Mouse (Mus musculus): ENCODE data around the gene Prdm13.

DNA sequence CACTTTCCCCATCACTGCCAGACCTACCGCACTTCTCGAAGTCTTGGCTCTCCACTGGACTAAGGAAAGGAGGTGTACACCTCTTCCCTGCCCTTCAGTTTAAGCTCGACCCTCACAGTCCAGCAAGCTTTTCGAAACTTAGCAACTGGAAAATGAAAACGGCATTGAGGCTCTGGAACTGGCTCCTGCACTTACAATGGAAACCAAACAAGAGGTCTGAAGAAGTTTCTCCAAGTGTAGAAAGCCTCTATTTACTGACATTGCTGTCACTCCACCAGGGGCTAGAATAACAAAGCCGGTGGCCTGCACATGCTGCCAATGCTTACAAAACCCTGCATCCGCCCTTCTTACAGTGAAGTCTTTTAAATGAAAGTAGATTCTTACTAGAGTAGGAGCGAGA lies 11.1 kb downstream of the Prdm13 start:
- TF ChIP-seq CTCF (IDR thresholded peaks at IDR 0.05; ENCODE audit: low read depth, low read length) (no peak; the same call in 1 of the 2 replicates), POLR2A (IDR thresholded peaks at IDR 0.05; ENCODE audit: borderline replicate concordance, low read depth, low read length) (no peak)
